Mouse (Mus musculus) spleen, adult 2 months (tissue): ENCODE measurements around the gene Usp38.

Experiments used
- CTCF ChIP-seq: fragments of 200-500 bp; IDR thresholded peaks from 2 replicates; pipeline ENCODE4 v1.5.1; 2011; ENCODE audit warnings: mild to moderate bottlenecking, inconsistent platforms; ENCODE audit not compliant: insufficient read depth, insufficient read length, insufficient replicate concordance; ENCODE audit errors: extremely low read depth
- POLR2A ChIP-seq: fragments of 200-500 bp; IDR thresholded peaks from 2 replicates; pipeline ENCODE4 v1.6.1; 2011; ENCODE audit warnings: low read depth, low read length, inconsistent platforms

GRCm38 (mm10) chr8:80991937-80992336 is 22.8 kb downstream of the Usp38 start:
- TF ChIP-seq POLR2A (no peak), CTCF (no peak)
